Mouse (Mus musculus) kidney, adult 2 months (tissue): ENCODE data around the gene Jazf1. TPM values are rescaled to one million over a fixed set of nuclear protein-coding genes. Genes with fewer than 3 reads are reported as not detected.

ENCODE experiments used
- DNase-seq: peaks from one replicate; pipeline ENCODE4 v3.0.0; 2021
- H3K27ac ChIP-seq: fragments of 200-500 bp; 2 replicates; pipeline ENCODE4 v1.5.1; 2012; ENCODE audit warnings: low read depth, low read length, control low read depth, inconsistent platforms; ENCODE audit not compliant: insufficient read depth
- H3K27me3 ChIP-seq: fragments of 200-500 bp; replicated peaks from 2 replicates; pipeline ENCODE4 v1.6.1; 2012; ENCODE audit warnings: mild to moderate bottlenecking, moderate library complexity, low read length, inconsistent platforms; ENCODE audit not compliant: control insufficient read depth, insufficient read depth
- H3K36me3 ChIP-seq: fragments of 200-500 bp; 2 replicates; pipeline ENCODE4 v1.6.1; 2012; ENCODE audit warnings: mild to moderate bottlenecking, moderate library complexity, low read length, inconsistent platforms; ENCODE audit not compliant: control insufficient read depth, insufficient read depth
- H3K4me1 ChIP-seq: fragments of 200-500 bp; 2 replicates; pipeline ENCODE4 v1.6.1; 2011; ENCODE audit warnings: low read length; ENCODE audit not compliant: control insufficient read depth, insufficient read depth
- H3K4me3 ChIP-seq: fragments of 200-500 bp; 2 replicates; pipeline ENCODE4 v1.5.1; 2011; ENCODE audit warnings: mild to moderate bottlenecking, low read depth, low read length, control low read depth; ENCODE audit not compliant: insufficient read depth
- CTCF ChIP-seq: fragments of 200-500 bp; conservative IDR thresholded peaks from 2 replicates; pipeline ENCODE4 v1.5.1; 2011; ENCODE audit warnings: low read depth, mild to moderate bottlenecking, control low read depth, low read length, moderate library complexity, mixed read lengths; ENCODE audit not compliant: insufficient read depth, insufficient read length
- POLR2A ChIP-seq: fragments of 200-500 bp; IDR thresholded peaks from one replicate; pipeline ENCODE4 v1.6.1; 2011; ENCODE audit warnings: low read depth, low read length, control low read depth
- WGBS: fragments of 180-500 bp; shearing (Covaris S2); methylation state at CpG from one replicate; pipeline ENCODE4 v1.1.7; 2018; 5-methylcytosine and 5-hydroxymethylcytosine counted together
- polyA plus RNA-seq: library from polyadenylated mRNA; depleted of rRNA; stranded (reverse); fragments of >200 nt; gene quantifications from 2 replicates; pipeline ENCODE4 v1.2.3, GENCODE M21; 2012

The Jazf1 gene
- polyA plus RNA-seq, 1 experiment = 0.84 TPM

DNA sequence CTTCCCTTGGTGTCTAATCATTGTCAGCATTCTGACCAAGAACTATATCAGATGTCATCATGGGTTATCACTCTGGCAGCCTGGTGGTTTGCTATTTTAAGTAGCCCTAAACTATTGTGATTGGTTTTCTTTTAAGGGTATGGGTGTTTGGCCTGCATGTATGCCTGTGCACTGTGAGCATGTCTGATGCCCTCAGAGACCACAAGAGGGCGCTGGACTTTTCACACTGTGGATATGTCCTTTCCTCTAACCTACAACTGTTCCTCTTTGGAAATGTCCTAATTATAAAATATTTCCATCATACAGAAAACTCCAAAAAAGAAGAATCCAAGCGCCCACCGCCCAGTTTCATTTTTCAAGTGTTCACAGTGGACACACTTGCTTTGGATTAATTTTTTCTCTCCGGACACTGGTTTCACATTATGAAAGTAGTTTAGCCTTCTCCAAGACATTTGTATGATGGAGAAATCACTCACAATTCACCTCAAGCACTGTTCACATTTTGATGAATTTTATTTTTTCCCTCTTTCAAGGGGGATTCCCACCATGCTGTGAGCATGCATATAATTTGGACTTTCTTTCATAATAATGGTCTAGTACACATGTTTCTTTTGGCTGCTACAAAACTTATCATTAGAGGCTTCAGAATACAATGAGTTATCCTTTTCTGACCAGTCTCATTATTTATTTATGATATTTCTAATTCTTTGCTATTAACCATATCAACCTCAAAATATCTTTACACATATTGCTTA, 35.5 kb downstream of the Jazf1 start:
- no peaks in the 10 kb centered on the region for H3K4me1 ChIP-seq
- H3K4me3 ChIP-seq = no peak overlapping the region
- WGBS = 75% methylated on average over 4 of the region's 4 CpGs
- no peaks in the 10 kb centered on the region for H3K36me3 ChIP-seq
- peak; percentile 7 for DNase-seq
- H3K27ac ChIP-seq = no peak overlapping the region
- TF ChIP-seq CTCF (peak; percentile 60), POLR2A (no peak)
- H3K27me3 ChIP-seq = no peaks in the 10 kb centered on the region

DNA sequence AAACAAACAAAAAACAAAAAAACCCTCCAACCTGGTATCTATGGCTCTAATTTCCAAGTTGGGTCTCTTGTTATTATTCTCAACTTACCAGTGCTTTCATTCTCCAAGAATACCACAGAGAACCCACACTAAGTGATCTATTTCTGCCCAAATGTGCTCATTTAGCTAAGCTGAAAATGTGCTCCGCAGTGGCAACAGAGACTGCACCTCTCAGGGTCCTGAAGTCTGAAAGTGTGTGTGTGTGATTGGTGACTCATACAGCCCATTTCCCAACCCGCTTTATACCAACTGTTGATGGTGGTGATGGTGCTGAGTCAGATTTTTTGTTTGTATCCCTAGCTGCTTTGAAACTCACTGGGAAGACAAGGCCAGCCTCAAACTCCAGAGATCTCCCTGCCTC, 46.4 kb downstream of the Jazf1 start:
- Histone ChIP-seq H3K27me3 (no peaks in the 10 kb centered on the region), H3K27ac (no peak overlapping the region), H3K4me3 (no peak overlapping the region), H3K36me3 (no peaks in the 10 kb centered on the region), H3K4me1 (no peaks in the 10 kb centered on the region)
- no peak for DNase-seq
- TF ChIP-seq POLR2A (no peak), CTCF (no peak)
- WGBS = 100% methylated on average over 2 of the region's 2 CpGs

DNA sequence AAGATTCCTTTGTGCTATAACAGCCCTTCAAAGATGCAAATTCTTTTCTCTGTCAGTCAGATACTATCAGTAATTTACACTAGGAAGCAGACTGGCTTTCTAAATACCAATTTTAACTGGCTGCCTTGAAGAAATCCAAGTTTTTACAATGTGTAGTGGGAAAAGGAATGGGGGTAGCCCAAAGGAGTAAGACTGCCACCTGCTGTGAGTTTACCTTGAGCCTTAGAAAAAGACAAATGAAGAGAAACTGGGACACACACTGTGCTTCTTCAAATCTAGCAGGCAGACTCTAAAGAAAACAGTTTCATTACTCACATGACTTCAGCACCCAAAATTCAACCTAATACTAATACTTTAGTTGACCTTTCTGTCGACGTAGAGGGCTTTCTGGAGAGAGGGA, 47.4 kb downstream of the Jazf1 start:
- WGBS = 56% methylated on average over 2 of the region's 2 CpGs
- no peaks in the 10 kb centered on the region for H3K36me3 ChIP-seq
- no peak overlapping the region for H3K27ac ChIP-seq
- H3K4me1 ChIP-seq = no peaks in the 10 kb centered on the region
- no peak overlapping the region for H3K4me3 ChIP-seq
- H3K27me3 ChIP-seq = no peaks in the 10 kb centered on the region
- no peak for DNase-seq
- no peak for TF ChIP-seq POLR2A
- no peak for TF ChIP-seq CTCF

DNA sequence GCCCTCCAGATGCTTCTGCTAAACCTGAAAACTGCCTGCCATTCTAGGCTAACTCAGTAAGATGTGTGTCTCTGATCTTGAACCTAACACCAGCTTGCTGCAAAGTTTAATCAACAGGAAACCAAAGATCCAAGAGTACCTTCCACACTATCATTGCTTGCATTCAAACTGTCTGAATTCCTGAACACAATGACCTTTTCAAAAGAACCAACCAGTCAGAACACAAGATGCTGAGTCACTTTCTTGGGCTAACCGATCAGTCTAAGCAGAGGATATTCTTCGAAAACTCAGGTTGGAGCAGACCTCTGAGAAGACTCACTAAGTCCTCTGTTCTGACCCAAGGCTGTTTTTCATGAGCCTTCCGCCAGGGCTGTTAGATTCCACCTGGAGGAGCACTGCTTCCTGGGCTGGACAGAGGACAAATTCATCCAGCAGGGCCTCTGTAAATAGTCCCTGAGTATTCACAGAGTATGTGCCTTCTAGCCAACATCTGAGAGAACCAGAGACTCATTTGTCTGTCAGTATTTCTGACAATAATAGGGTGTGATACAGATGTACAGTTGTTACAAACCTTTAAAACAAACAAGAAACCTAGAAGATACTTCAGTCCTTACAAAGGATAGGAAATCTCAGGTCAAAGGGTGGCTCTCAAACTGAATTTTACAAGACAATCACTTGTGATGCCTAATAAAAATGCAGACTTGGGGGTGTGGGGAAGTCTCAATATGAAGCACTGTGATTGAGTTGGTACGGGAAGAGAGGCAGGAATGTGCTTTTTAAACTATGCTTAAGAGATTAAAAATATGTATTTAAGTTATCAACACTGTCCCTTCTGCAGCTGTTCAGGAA, 50.9 kb downstream of the Jazf1 start:
- no peak for DNase-seq
- H3K27me3 ChIP-seq = no peaks in the 10 kb centered on the region
- WGBS = 86% methylated on average over 4 of the region's 4 CpGs
- H3K36me3 ChIP-seq = no peaks in the 10 kb centered on the region
- H3K4me3 ChIP-seq = no peak overlapping the region
- no peak overlapping the region for H3K27ac ChIP-seq
- no peaks in the 10 kb centered on the region for H3K4me1 ChIP-seq
- TF ChIP-seq CTCF = no peak
- TF ChIP-seq POLR2A = no peak

DNA sequence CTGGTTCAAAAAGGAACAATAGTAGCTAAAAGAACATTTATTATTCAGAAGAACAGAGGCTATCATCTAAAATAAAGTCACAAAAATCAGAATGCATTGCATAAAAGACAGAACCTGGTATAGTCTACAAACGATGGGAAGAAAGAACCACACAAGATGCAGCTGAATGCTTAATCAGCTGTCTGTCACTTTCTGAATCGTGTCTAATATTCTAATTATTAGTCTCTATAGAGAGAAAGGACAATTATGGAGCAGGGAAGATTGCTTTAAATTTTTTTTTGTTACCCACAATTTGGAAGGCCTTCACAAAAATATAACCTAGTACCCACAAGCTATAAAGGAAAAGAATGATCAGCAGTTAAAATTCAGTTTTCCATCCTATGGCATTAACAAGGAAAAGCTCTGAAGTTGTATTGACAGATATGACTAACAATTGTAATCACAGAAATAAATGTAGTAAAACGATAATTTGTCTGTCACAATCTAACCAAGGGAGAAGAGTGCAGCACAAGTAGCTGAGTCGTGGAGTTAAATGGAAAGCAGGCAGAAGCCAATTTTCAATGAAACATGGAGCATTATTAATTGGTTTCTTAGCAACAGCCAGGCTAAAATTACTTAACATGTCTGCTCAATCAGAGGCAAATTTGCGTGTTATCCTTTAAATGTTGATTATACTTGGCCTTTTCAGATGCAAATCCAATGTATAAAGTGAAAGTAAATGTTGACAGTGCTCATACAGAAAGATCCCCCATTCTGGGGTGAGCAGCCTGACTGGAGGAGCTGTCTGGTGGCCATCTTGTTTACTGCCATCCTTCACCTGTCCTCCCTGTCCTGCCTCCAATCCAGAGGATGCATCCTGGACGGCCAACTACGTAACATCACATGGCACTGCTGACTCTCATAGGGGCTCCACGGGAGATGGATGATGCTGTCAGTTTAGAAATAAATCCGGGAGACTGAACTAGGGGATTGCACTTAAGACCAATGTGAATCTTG, 53.7 kb downstream of the Jazf1 start:
- no peaks in the 10 kb centered on the region for H3K4me1 ChIP-seq
- 92% methylated on average over 9 of the region's 9 CpGs for WGBS

DNA sequence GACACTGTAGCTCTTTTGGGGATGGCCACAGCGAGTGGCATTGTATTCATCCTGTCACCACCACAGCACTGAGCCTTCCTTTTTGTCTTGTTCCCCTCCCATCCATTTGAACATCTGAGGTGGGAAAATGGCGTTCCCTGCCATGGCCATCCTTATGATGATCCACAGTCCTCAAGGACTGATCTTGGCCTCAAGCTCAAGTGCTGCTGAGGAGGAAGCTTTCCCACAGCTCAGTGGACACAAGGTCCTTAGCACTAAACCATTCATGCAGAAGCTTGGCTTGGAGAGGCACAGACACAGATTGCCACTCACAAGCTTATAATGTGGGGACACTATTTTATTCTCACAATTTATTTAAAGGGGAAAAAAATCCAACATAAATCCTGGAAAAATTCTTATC, 58.1 kb downstream of the Jazf1 start:
- TF ChIP-seq CTCF (no peak), POLR2A (no peak)
- Histone ChIP-seq H3K4me1 (no peaks in the 10 kb centered on the region), H3K27ac (no peak overlapping the region), H3K4me3 (no peak overlapping the region), H3K27me3 (no peaks in the 10 kb centered on the region), H3K36me3 (no peaks in the 10 kb centered on the region)
- 95% methylated on average over 2 of the region's 2 CpGs for WGBS
- no peak for DNase-seq

More for the DNA sequence above, 53.7 kb downstream of the Jazf1 start:
- no peak for DNase-seq
- TF ChIP-seq POLR2A (no peak), CTCF (no peak)
- no peak overlapping the region for H3K27ac ChIP-seq
- H3K4me3 ChIP-seq = no peak overlapping the region
- no peaks in the 10 kb centered on the region for H3K27me3 ChIP-seq
- no peaks in the 10 kb centered on the region for H3K36me3 ChIP-seq

DNA sequence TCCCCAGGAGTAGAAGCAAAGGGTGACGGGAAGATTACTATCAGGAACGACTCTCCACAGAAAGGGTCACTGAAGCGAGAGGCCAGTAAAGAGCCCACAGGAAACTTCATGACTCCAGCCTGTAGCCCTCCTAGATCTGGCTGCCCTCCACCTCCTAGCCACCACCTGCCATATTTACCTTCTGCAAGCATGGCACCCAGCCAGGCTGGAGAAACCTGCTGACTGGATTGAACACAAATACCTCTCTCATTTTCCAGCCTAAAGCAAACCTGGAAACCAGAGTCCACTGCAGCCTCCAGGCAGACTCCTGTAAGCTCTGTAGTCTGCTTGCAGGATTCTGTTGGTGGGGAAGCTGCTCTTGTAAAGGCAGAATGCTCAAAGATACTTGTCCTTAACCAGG, 62.4 kb downstream of the Jazf1 start:
- H3K27me3 ChIP-seq = no peaks in the 10 kb centered on the region
- WGBS = 62% methylated on average over 3 of the region's 3 CpGs
- no peak overlapping the region for H3K27ac ChIP-seq
- H3K4me1 ChIP-seq = no peaks in the 10 kb centered on the region
- no peak for TF ChIP-seq CTCF
- TF ChIP-seq POLR2A = no peak
- no peak overlapping the region for H3K4me3 ChIP-seq
- DNase-seq = peak; percentile 12
- H3K36me3 ChIP-seq = no peaks in the 10 kb centered on the region
